Mouse (Mus musculus): ENCODE measurements around the gene Galnt2. TPM values are rescaled to one million over a fixed set of nuclear protein-coding genes. Genes with fewer than 3 reads are reported as not detected.

Galnt2 gene
- polyA plus RNA-seq, 1 experiment from 2014 or later: 44.7 TPM

DNA sequence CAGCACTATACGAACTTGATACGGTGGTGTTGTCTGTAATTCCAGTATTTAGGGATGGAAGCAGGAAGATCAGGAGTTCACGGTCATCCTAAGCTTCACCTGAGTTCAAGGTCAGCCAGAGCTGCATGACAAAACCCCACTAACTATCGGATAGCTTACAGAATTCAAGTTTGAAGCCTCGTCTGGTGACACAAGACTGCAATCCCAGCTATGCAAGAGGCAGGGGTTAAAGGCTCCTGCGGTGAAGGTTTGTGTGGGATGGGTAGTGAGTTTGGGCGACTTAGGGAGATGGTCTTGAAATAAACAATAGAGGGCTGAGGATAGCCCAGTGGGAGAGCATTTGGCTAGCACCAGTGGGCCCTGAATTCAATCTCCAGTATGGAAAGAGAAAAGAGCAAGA, 33.0 kb upstream of the Galnt2 start:
- no peak for ATAC-seq (replicated peaks; ENCODE audit: insufficient number of reproducible peaks, insufficient read depth, low FRiP score, low read depth)
- Histone ChIP-seq H3K36me3 (no peaks in the 10 kb centered on the region), H3K4me3 (no peak overlapping the region), H3K9ac (no peak overlapping the region), H3K9me3 (replicated peaks) (no peaks in the 10 kb centered on the region), H3K27ac (no peak overlapping the region), H3K27me3 (peaks cover 28% of the 10 kb centered on the region), H3K4me2 (no peak overlapping the region), H3K4me1 (replicated peaks) (peaks cover 6% of the 10 kb centered on the region; the same call in 1 of the 2 replicates)
- 81% methylated on average over 7 of the region's 7 CpGs for WGBS

DNA sequence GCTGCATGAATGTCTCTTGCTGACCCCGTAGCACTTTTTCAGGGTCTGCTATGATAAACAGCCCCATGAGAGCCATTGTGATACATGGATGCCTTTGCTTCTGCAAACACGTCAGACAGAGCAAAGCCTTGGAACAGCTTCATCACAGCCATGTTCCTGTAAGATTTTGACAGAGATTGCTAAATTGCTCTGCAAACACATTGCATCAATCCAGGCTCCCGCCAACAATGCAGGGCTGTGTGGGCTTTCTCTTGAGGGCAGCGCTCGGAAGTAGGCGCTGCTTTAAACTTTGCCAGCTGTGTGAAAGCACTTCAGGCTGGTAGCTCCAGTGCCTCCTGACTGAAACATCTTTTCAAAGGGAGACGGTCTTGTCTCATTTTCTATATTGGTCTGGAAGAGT, 30.8 kb upstream of the Galnt2 start:
- no peak for ATAC-seq (replicated peaks; ENCODE audit: insufficient number of reproducible peaks, insufficient read depth, low FRiP score, low read depth)
- no peak overlapping the region for H3K27ac ChIP-seq
- peaks cover 6% of the 10 kb centered on the region; the same call in 1 of the 2 replicates for H3K4me1 ChIP-seq (replicated peaks)
- no peak overlapping the region for H3K4me3 ChIP-seq
- H3K9me3 ChIP-seq (replicated peaks): no peaks in the 10 kb centered on the region
- peaks cover 24% of the 10 kb centered on the region for H3K27me3 ChIP-seq
- H3K9ac ChIP-seq: no peak overlapping the region
- 62% methylated on average over 7 of the region's 7 CpGs for WGBS
- no peak overlapping the region for H3K4me2 ChIP-seq
- H3K36me3 ChIP-seq: no peaks in the 10 kb centered on the region

DNA sequence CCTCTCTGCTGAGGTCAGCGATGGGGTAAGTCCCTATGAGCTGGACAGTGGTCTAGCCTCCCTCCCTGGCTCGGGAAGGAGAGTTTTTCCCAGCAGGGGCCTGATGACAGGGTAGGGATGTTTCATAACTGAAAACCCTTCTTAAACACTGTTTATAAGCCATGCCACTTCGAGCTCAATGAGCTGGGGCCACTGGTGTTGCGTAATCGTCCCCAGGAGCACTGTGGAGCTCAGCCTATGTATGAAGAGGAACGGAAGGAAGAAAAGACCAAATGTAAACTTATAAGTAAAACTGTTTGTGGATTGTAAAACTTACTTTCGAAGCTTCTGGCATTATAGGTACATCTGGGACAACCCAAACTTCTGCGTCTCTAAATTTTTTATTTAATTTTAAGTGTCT, 29.5 kb upstream of the Galnt2 start:
- Histone ChIP-seq H3K9ac (no peak overlapping the region), H3K4me1 (replicated peaks) (no peaks in the 10 kb centered on the region; the same call in 1 of the 2 replicates), H3K4me2 (no peak overlapping the region), H3K9me3 (replicated peaks) (no peaks in the 10 kb centered on the region), H3K36me3 (no peaks in the 10 kb centered on the region), H3K4me3 (no peak overlapping the region), H3K27me3 (peaks cover 21% of the 10 kb centered on the region), H3K27ac (no peak overlapping the region)
- WGBS: 77% methylated on average over 8 of the region's 8 CpGs
- no peak for ATAC-seq (replicated peaks; ENCODE audit: insufficient number of reproducible peaks, insufficient read depth, low FRiP score, low read depth)

DNA sequence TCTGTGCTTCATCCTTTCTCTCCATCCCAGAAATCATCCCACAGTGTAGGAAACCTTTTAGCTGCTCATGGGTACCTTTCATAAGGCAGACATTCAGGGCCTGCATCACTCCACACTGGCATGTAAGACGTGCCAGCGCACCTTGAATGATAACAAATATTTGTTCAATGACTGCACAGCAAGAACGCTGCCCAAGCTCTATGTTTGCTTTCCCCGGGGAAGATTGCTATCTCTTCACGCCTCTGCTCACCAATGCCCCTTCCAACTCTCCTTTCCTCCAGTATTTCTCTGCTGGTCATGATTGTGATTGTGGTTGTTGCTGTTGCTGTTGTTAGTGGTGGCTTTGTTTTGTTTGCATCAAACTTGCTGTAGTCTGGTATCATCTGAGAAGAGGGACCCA, 28.3 kb upstream of the Galnt2 start:
- Histone ChIP-seq H3K36me3 (no peaks in the 10 kb centered on the region), H3K9ac (no peak overlapping the region), H3K27me3 (peaks cover 15% of the 10 kb centered on the region), H3K9me3 (replicated peaks) (no peaks in the 10 kb centered on the region), H3K4me2 (no peak overlapping the region), H3K4me1 (replicated peaks) (no peaks in the 10 kb centered on the region; the same call in 1 of the 2 replicates), H3K27ac (no peak overlapping the region), H3K4me3 (no peak overlapping the region)
- no peak for ATAC-seq (replicated peaks; ENCODE audit: insufficient number of reproducible peaks, insufficient read depth, low FRiP score, low read depth)
- 77% methylated on average over 5 of the region's 5 CpGs for WGBS

DNA sequence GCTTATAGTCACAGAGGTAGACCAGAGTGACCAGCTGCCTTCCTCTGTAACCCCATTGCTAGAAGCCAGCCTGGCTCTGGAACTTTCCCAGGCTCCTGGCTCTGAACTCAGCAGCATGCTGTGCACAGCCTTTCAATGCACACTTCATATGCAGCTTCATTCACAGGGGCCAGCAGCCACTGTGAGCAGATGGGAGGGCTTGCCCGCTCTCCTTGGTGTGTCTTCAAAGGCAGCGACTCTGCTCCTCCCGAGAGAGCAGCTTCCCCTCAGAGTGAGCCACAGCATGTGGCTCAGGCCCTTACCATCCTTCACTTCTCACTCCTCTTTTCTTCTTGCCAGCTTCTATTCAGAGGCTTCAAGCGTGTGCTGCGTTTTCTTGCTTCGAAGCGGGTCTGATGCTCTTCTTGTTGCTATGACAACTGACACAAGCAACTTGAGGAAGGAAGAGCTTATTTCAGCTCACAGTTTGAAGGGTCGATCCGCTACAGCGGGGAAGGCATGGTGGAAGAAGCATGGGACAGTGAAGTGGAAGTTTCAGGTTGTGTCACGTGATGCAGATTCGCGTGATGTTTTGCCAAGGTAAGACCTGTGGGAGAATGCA, 27.1 kb upstream of the Galnt2 start:
- Histone ChIP-seq H3K9me3 (replicated peaks) (no peaks in the 10 kb centered on the region), H3K36me3 (no peaks in the 10 kb centered on the region), H3K27ac (no peak overlapping the region), H3K27me3 (peaks cover 3% of the 10 kb centered on the region; the same call in 1 of the 2 replicates), H3K4me3 (no peak overlapping the region), H3K4me2 (no peak overlapping the region), H3K9ac (no peak overlapping the region), H3K4me1 (replicated peaks) (no peaks in the 10 kb centered on the region; the same call in 1 of the 2 replicates)
- WGBS: 85% methylated on average over 13 of the region's 13 CpGs
- no peak for ATAC-seq (replicated peaks; ENCODE audit: insufficient number of reproducible peaks, insufficient read depth, low FRiP score, low read depth)

DNA sequence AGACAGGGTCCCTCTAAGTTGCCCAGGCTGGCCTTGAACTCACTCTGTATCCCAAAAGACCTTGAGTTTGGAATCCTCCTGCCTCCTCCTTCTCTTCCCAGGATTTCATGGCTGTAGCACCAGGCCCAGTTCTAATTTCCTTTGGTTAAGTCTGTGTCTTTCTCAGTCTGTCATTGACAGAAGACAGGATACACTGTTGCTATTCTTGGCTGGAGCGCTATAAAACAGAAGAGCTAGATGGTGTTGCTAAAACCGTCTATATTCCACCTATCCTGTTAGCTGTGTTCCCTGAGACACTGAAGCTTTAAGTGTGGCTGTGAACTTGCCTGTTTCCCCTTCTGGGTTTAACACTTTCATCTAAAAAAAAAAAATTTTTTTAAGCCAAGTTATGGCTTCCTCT, 19.0 kb upstream of the Galnt2 start:
- ATAC-seq (replicated peaks; ENCODE audit: insufficient number of reproducible peaks, insufficient read depth, low FRiP score, low read depth): 0 out of 2 replicates have a peak, but pooled peaks have one; percentile 43
- WGBS: 19% methylated on average over 2 of the region's 2 CpGs
- Histone ChIP-seq H3K4me3 (no peak overlapping the region), H3K4me2 (no peak overlapping the region), H3K4me1 (replicated peaks) (peaks cover 16% of the 10 kb centered on the region), H3K9me3 (replicated peaks) (no peaks in the 10 kb centered on the region), H3K27ac (peak overlapping the region; percentile 62), H3K9ac (no peak overlapping the region), H3K27me3 (no peaks in the 10 kb centered on the region), H3K36me3 (no peaks in the 10 kb centered on the region)

DNA sequence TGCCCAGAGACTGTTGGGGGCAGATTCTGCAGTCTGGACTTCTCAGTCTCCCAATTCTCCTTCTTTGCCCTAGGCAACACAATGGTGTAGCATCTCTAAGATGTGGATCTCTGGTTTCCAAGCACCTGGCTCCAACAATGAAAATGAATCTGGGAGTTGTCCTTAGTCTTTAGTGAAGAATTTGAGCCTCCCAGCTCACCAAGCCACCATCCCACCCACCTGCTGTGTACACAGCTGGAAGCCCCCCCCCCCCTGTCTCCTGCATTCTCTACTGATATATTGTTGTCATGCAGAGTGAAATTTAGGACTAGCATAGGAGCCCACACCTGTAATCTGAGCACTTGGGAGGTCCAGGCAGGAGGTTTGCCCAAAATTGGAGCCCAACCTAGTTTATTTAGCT, 14.2 kb upstream of the Galnt2 start:
- Histone ChIP-seq H3K36me3 (no peaks in the 10 kb centered on the region), H3K9me3 (replicated peaks) (no peaks in the 10 kb centered on the region), H3K9ac (no peak overlapping the region), H3K27me3 (no peaks in the 10 kb centered on the region), H3K4me3 (no peak overlapping the region), H3K4me2 (no peak overlapping the region), H3K4me1 (replicated peaks) (peaks cover 11% of the 10 kb centered on the region), H3K27ac (no peak overlapping the region)
- ATAC-seq (replicated peaks; ENCODE audit: insufficient number of reproducible peaks, insufficient read depth, low FRiP score, low read depth): no peak

DNA sequence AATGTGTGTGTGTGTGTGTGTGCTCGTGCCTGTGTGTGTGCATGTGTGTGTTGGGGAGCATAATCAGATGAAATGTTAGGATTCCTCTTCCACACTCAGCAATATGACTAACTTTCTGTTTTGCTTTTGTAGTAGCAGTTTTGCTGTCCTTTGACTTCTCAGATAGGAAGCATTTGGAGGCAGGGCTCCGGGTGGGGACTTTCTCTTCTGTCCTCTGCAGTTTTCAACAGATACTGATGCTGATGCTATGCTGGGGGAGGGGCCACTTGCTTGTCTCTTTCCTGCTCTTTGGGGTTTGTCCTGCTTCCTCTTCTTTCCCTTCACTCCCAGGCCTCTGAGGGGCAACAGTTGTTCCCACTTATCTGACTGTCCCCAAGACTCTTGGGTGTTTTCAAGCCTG, 1.3 kb upstream of the Galnt2 start:
- 37% methylated on average over 2 of the region's 2 CpGs for WGBS
- no peak for ATAC-seq (replicated peaks; ENCODE audit: insufficient number of reproducible peaks, insufficient read depth, low FRiP score, low read depth)
- Histone ChIP-seq H3K27me3 (no peaks in the 10 kb centered on the region), H3K27ac (peak overlapping the region; percentile 85), H3K36me3 (no peaks in the 10 kb centered on the region), H3K4me1 (replicated peaks) (peaks cover 39% of the 10 kb centered on the region), H3K9me3 (replicated peaks) (no peaks in the 10 kb centered on the region), H3K4me2 (no peak overlapping the region), H3K9ac (no peak overlapping the region), H3K4me3 (no peak overlapping the region)

DNA sequence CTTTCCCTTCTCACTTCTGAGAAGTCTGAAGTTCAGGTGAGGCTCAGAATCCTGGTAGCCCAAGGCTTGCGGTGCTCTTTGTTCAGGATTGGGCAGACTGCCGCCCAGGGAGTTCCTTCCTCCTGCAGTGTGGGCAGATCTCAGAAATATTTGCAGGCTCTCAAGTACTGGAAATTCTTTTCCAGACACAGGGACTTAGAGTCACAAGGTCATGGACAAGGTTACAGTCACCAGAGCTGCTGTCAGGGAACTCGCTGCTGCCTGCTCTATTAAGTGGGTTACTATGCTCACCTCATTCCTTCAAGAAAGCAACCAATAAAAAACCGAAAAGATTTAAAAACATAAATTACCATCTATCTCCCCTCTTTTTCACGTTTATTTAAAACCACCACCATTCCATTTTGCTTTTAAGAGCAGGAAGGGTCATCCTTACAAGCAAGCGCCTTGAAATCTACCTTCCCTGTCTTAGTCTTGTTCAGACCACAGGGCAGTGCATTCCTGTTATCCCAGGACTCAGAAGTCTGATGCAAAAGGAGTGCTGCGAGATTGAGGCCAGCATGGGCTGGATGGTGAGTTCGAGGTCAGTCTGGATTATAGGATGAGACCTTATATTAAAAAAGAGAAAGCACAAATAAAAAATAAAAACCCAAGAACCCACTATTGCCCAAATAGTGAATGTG, 555 bp upstream of the Galnt2 start:
- no peaks in the 10 kb centered on the region for H3K9me3 ChIP-seq (replicated peaks)
- no peaks in the 10 kb centered on the region for H3K27me3 ChIP-seq
- H3K36me3 ChIP-seq: no peaks in the 10 kb centered on the region
- peak overlapping the region; percentile 85 for H3K4me2 ChIP-seq
- H3K4me3 ChIP-seq: peak overlapping the region; percentile 96
- ATAC-seq (replicated peaks; ENCODE audit: insufficient number of reproducible peaks, insufficient read depth, low FRiP score, low read depth): no peak; the same call in 1 of the 2 replicates
- peaks cover 45% of the 10 kb centered on the region for H3K4me1 ChIP-seq (replicated peaks)
- 29% methylated on average over 8 of the region's 8 CpGs for WGBS
- peak overlapping the region; percentile 85 for H3K27ac ChIP-seq
- peak overlapping the region; percentile 94 for H3K9ac ChIP-seq

DNA sequence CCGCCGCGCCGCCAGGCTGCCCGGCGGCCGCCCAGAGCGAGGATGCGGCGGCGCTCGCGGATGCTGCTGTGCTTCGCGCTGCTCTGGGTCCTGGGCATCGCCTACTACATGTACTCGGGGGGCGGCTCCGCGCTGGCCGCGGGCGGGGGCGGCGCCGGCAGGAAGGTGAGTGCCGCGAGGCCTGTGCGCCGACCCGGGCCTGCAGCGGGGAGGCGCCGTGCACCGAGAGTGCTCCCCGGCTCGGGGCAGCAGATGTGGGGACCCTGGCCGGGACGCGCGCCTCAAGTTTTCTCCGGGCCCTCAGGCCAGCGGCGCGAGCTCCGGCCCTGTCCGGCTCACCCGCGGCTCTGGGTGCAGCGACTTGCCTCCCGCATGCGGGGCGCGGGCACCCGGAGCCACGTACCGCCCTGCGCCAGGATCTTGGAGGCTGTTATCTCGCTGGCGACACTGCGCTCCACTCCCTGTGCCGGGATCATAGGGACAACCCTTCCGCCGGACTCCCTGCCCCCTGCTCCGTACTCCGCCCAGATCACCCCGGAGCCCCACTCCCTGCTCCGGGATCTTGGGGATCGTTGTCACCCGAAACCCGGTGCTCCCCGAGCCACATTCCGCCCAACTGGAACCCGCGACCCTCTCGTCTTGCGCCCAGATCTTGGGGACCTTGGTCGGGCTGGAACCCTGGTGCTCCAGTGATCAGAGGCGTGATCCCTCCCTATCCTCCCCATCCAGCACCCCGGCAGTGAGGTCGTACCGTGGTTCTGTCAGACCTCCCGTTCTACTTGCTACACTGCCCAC, 491 bp downstream of the Galnt2 start:
- Histone ChIP-seq H3K27me3 (no peaks in the 10 kb centered on the region), H3K9me3 (replicated peaks) (no peaks in the 10 kb centered on the region), H3K4me1 (replicated peaks) (peaks cover 52% of the 10 kb centered on the region), H3K9ac (peak overlapping the region; percentile 94), H3K27ac (peak overlapping the region; percentile 76), H3K4me2 (peak overlapping the region; percentile 85), H3K36me3 (no peaks in the 10 kb centered on the region), H3K4me3 (peak overlapping the region; percentile 96)
- peak; percentile 78 for ATAC-seq (replicated peaks; ENCODE audit: insufficient number of reproducible peaks, insufficient read depth, low FRiP score, low read depth)
- under 1% methylated on average over 59 of the region's 83 CpGs for WGBS

DNA sequence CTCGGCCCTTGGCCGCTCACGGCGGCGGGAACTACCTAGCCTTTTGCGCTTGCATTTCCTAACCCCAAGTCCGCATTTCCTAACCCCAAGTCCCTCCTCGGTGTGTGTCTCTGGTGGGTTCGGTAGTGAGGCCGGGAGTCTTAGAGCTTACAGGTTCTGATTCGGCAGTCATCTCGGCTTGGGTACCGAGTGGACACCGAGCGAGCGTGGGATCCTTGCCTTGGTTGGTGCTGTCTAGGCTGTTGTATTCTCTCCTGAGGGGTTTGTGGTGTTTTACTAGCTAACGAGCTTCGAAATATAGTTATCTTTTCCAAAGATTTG, 1.0 kb downstream of the Galnt2 start:
- H3K27ac ChIP-seq: no peak overlapping the region; the same call in 1 of the 2 replicates
- peak overlapping the region; percentile 96 for H3K4me3 ChIP-seq
- peak overlapping the region; percentile 94 for H3K9ac ChIP-seq
- 7% methylated on average over 18 of the region's 18 CpGs for WGBS
- ATAC-seq (replicated peaks; ENCODE audit: insufficient number of reproducible peaks, insufficient read depth, low FRiP score, low read depth): no peak
- H3K27me3 ChIP-seq: no peaks in the 10 kb centered on the region
- no peaks in the 10 kb centered on the region for H3K9me3 ChIP-seq (replicated peaks)
- H3K4me1 ChIP-seq (replicated peaks): peaks cover 55% of the 10 kb centered on the region
- H3K36me3 ChIP-seq: no peaks in the 10 kb centered on the region
- peak overlapping the region; percentile 85 for H3K4me2 ChIP-seq
